Mouse (Mus musculus): ENCODE results near the gene Dmbt1. TPM values are rescaled to one million over a fixed set of nuclear protein-coding genes. Genes with fewer than 3 reads are reported as not detected.

Dmbt1 gene
- polyA plus RNA-seq (2012; rRNA removed), result 0.02 TPM in 1 of 2 replicates, not detected in the other

GRCm38 (mm10) chr7:131031755-131032154 lies at the start of gene Dmbt1:
TSS of gene Dmbt1 (plus strand) at chr7:131032053.

GRCm38 (mm10) chr7:131146214-131146613 lies 114.4 kb downstream of the Dmbt1 start, which contains the start of gene 4933402N03Rik:
TSS of gene 4933402N03Rik (minus strand) at chr7:131146314.

Other genes starting within 250 kb of the Dmbt1 start
- 61.4 and 75.4 TPM in 2 replicates for gene Plekha1, start 166.3 kb upstream of the Dmbt1 start, polyA plus RNA-seq (2012; rRNA removed)
- 2.7 and 5.4 TPM in 2 replicates for gene Htra1, start 95.9 kb upstream of the Dmbt1 start, polyA plus RNA-seq (2012; rRNA removed)
- gene 4933402N03Rik, start 114.3 kb downstream of the Dmbt1 start, polyA plus RNA-seq (2012; rRNA removed), result not detected in 2 replicates
- gene 5430419D17Rik, start 142.3 kb downstream of the Dmbt1 start, polyA plus RNA-seq (2012; rRNA removed), result 0.01 and 0.02 TPM in 2 replicates

Measured in central nervous system, embryonic 11.5 days (tissue).